In genomic region chr19:16353701-16354136, GRCm38 (mm10) we compare ENCODE assay signal across 9 mouse cellular contexts.
DNase-seq lines count a peak whose midpoint lies in the region; ATAC-seq and TF ChIP-seq lines count a peak whose summit lies in the region.
"Had no signal": no experiment of that assay in that cellular context is flagged by ENCODE, and none has a peak within 500 bp of the region (broad histone marks: within the 10 kb centered on the region; RNA-seq: fewer than 3 reads in every experiment).

No protein-coding gene starts in this region.

- no peak overlapping the region for H3K9ac ChIP-seq in liver, postnatal 0 days (replicated peaks)
- no peak overlapping the region for H3K9ac ChIP-seq in liver, embryonic 11.5 days (ENCODE audit: low read depth, low read length)
- H3K9ac ChIP-seq: lung, embryonic 15.5 days had no signal

- H3K4me2 ChIP-seq in liver, postnatal 0 days (ENCODE audit: low read depth, low read length) = no peak overlapping the region
- no peak overlapping the region for H3K4me2 ChIP-seq in liver, embryonic 11.5 days
- H3K4me2 ChIP-seq: lung, embryonic 15.5 days had no signal

- TF ChIP-seq EP300 in liver, postnatal 0 days (IDR thresholded peaks at IDR 0.05; ENCODE audit: low read depth) = no peak

- DNase-seq in adrenal gland, postnatal 10 days = peak; percentile 46
- DNase-seq in adrenal gland, adult 18-20 months (ENCODE audit: low spot score in 2 of 2) = no peak
- no peak for DNase-seq in liver, postnatal 0 days
- no peak for DNase-seq in liver, embryonic 11.5 days (ENCODE audit: low spot score)
- DNase-seq in fibroblast of lung, adult 2 months (ENCODE audit: low read depth) = peak; percentile 13
- peak; percentile 49 for DNase-seq in naive thymus-derived CD4-positive, alpha-beta T cell, adult 2 months (ENCODE audit: low read depth)
- no peak for DNase-seq in urinary bladder, postnatal 10 days (ENCODE audit: low spot score)
- DNase-seq in left cerebral cortex, postnatal 4 days = no peak

- TF ChIP-seq CTCF in liver, postnatal 0 days (IDR thresholded peaks at IDR 0.05; ENCODE audit: low read depth) = peak; percentile 72

- ATAC-seq in liver, postnatal 0 days = no peak
- ATAC-seq in liver, embryonic 11.5 days (replicated peaks; ENCODE audit: low FRiP score) = no peak

- H3K36me3 ChIP-seq in liver, postnatal 0 days (replicated peaks; ENCODE audit: insufficient read depth, low read length) = no peaks in the 10 kb centered on the region
- no peaks in the 10 kb centered on the region for H3K36me3 ChIP-seq in liver, embryonic 11.5 days (ENCODE audit: control insufficient read depth, insufficient read depth, low read length)
- H3K36me3 ChIP-seq: lung, embryonic 15.5 days had no signal

- no peaks in the 10 kb centered on the region for H3K9me3 ChIP-seq in liver, postnatal 0 days (ENCODE audit: low read length)
- H3K9me3 ChIP-seq in liver, embryonic 11.5 days (ENCODE audit: control insufficient read depth, low read length) = no peaks in the 10 kb centered on the region
- H3K9me3 ChIP-seq: lung, embryonic 15.5 days had no signal

- no peak overlapping the region for H3K27ac ChIP-seq in liver, postnatal 0 days (ENCODE audit: low read depth)
- no peak overlapping the region for H3K27ac ChIP-seq in liver, embryonic 11.5 days (ENCODE audit: low read depth, low read length)
- H3K27ac ChIP-seq: lung, embryonic 15.5 days had no signal

- H3K27me3 ChIP-seq in liver, postnatal 0 days (ENCODE audit: insufficient read depth, low read length) = no peaks in the 10 kb centered on the region
- no peaks in the 10 kb centered on the region for H3K27me3 ChIP-seq in liver, embryonic 11.5 days (replicated peaks; ENCODE audit: control insufficient read depth, insufficient read depth, low read length)
- H3K27me3 ChIP-seq: lung, embryonic 15.5 days had no signal

- intact Hi-C loops in left cerebral cortex, postnatal 4 days (cut with DNase I) = no loop called here

- peaks cover 5% of the 10 kb centered on the region; the same call in 1 of the 2 replicates for H3K4me1 ChIP-seq in liver, postnatal 0 days (ENCODE audit: insufficient read depth)
- no peaks in the 10 kb centered on the region for H3K4me1 ChIP-seq in liver, embryonic 11.5 days (replicated peaks; ENCODE audit: control insufficient read depth, insufficient read depth, low read length)

- no peak overlapping the region for H3K4me3 ChIP-seq in liver, postnatal 0 days (ENCODE audit: low read depth, low read length)
- no peak overlapping the region for H3K4me3 ChIP-seq in liver, embryonic 11.5 days (ENCODE audit: low read depth, low read length)
- H3K4me3 ChIP-seq: lung, embryonic 15.5 days had no signal

Comparison
In these comparisons a context has a peak if more than half of its experiments do, and no peak if none do; other contexts are left out.
1. DNase-seq: peak in adrenal gland, postnatal 10 days (single experiment), fibroblast of lung, adult 2 months (single experiment) and naive thymus-derived CD4-positive, alpha-beta T cell, adult 2 months (single experiment); none in adrenal gland, adult 18-20 months (0 of 2), liver, postnatal 0 days (single experiment), liver, embryonic 11.5 days (single experiment), urinary bladder, postnatal 10 days (single experiment) and left cerebral cortex, postnatal 4 days (single experiment).